Mouse (Mus musculus) stomach, postnatal 0 days (tissue): ENCODE measurements around the gene Necab2. TPM values are rescaled to one million over a fixed set of nuclear protein-coding genes. Genes with fewer than 3 reads are reported as not detected.

Source experiments
- ATAC-seq: fragments of 200-750 bp; cut with Nextera tagmentation; 2 replicates; pipeline ENCODE4 v1.8.0; 2017; ENCODE audit not compliant: low FRiP score, low TSS enrichment
- DNase-seq: peaks from one replicate; pipeline ENCODE4 v3.0.0-alpha.2; 2016; ENCODE audit warnings: low spot score
- H3K27ac ChIP-seq: fragments of 300-500 bp; sonication (generic); replicated peaks from 2 replicates; pipeline ENCODE4 v1.5.1; 2014; ENCODE audit warnings: mild to moderate bottlenecking, control low read depth
- H3K27me3 ChIP-seq: fragments of 300-500 bp; sonication (generic); 2 replicates; pipeline ENCODE4 v1.6.1; 2014; ENCODE audit warnings: low read length; ENCODE audit not compliant: control insufficient read depth, insufficient read depth
- H3K36me3 ChIP-seq: fragments of 300-500 bp; sonication (generic); 2 replicates; pipeline ENCODE4 v1.6.1; 2014; ENCODE audit warnings: low read length, mixed read lengths; ENCODE audit not compliant: control insufficient read depth, insufficient read depth
- H3K4me1 ChIP-seq: fragments of 300-500 bp; sonication (generic); replicated peaks from 2 replicates; pipeline ENCODE4 v1.6.1; 2014; ENCODE audit warnings: antibody characterized with exemption; ENCODE audit not compliant: control insufficient read depth, insufficient read depth
- H3K4me2 ChIP-seq: fragments of 300-500 bp; sonication (generic); replicated peaks from 2 replicates; pipeline ENCODE4 v1.6.1; 2014; ENCODE audit warnings: low read depth, mild to moderate bottlenecking, control low read depth, moderate library complexity
- H3K4me3 ChIP-seq: fragments of 300-500 bp; sonication (generic); 2 replicates; pipeline ENCODE4 v1.5.1; 2014; ENCODE audit warnings: low read depth, low read length, control low read depth
- H3K9ac ChIP-seq: fragments of 300-500 bp; sonication (generic); 2 replicates; pipeline ENCODE4 v1.6.1; 2014; ENCODE audit warnings: mild to moderate bottlenecking, low read length, control low read depth, mixed read lengths
- H3K9me3 ChIP-seq: fragments of 300-500 bp; sonication (generic); 2 replicates; pipeline ENCODE4 v1.6.1; 2016; ENCODE audit warnings: low read length; ENCODE audit not compliant: control insufficient read depth
- CTCF ChIP-seq: IDR thresholded peaks from 2 replicates; pipeline ENCODE4 v1.5.1; 2016; ENCODE audit warnings: antibody characterized with exemption, low read depth, mild to moderate bottlenecking, moderate library complexity
- EP300 ChIP-seq: optimal IDR thresholded peaks from 2 replicates; pipeline ENCODE3; 2016; ENCODE audit warnings: antibody characterized with exemption
- WGBS: fragments of 180-500 bp; shearing (Covaris S2); extraction: QIAGEN DNeasy Blood & Tissue Kit; methylation state at CpG from one replicate; pipeline ENCODE4 v1.1.7; 2014; 5-methylcytosine and 5-hydroxymethylcytosine counted together
- polyA plus RNA-seq: library from polyadenylated mRNA; unstranded; fragments of >200 nt; fragmentation: Nextera tagmentation; extraction: Ambion mirVana; gene quantifications from 2 replicates; pipeline ENCODE4 v1.2.1, GENCODE M21; 2015

Necab2 gene
- polyA plus RNA-seq, 1 experiment from 2014 or later = 1.6 TPM

GRCm38 (mm10) chr8:119440952-119441270 is 5.6 kb upstream of the Necab2 start:
- TF ChIP-seq EP300 (no peak), CTCF (no peak)
- H3K27ac ChIP-seq = no peak overlapping the region
- no peaks in the 10 kb centered on the region for H3K9me3 ChIP-seq
- no peaks in the 10 kb centered on the region for H3K27me3 ChIP-seq
- no peak overlapping the region for H3K4me3 ChIP-seq
- 24% methylated on average over 1 of the region's 1 CpGs for WGBS
- peaks cover 5% of the 10 kb centered on the region; the same call in 1 of the 2 replicates for H3K36me3 ChIP-seq
- no peak overlapping the region for H3K9ac ChIP-seq
- H3K4me2 ChIP-seq = peak overlapping the region; percentile 18
- ATAC-seq (peak; percentile 33), DNase-seq (no peak)
- H3K4me1 ChIP-seq = peaks cover 9% of the 10 kb centered on the region; the same call in 1 of the 2 replicates

GRCm38 (mm10) chr8:119442013-119442412 is 4.5 kb upstream of the Necab2 start:
- WGBS = 61% methylated on average over 5 of the region's 5 CpGs
- Histone ChIP-seq H3K27me3 (no peaks in the 10 kb centered on the region), H3K4me2 (no peak overlapping the region), H3K36me3 (peaks cover 5% of the 10 kb centered on the region; the same call in 1 of the 2 replicates), H3K9ac (no peak overlapping the region), H3K4me3 (no peak overlapping the region), H3K9me3 (no peaks in the 10 kb centered on the region), H3K4me1 (0 out of 2 replicates have a peak, but pooled peaks cover 4% of the 10 kb centered on the region), H3K27ac (no peak overlapping the region)
- no peak for TF ChIP-seq EP300
- no peak for TF ChIP-seq CTCF
- ATAC-seq (no peak), DNase-seq (no peak)

GRCm38 (mm10) chr8:119442970-119443369 is 3.5 kb upstream of the Necab2 start:
- peaks cover 5% of the 10 kb centered on the region; the same call in 1 of the 2 replicates for H3K36me3 ChIP-seq
- DNase-seq (no peak), ATAC-seq (no peak)
- no peak overlapping the region for H3K27ac ChIP-seq
- 98% methylated on average over 8 of the region's 8 CpGs for whole genome bisulfite sequencing
- H3K4me3 ChIP-seq = no peak overlapping the region
- H3K4me1 ChIP-seq = 0 out of 2 replicates have a peak, but pooled peaks cover 4% of the 10 kb centered on the region
- TF ChIP-seq EP300 = no peak
- TF ChIP-seq CTCF = no peak
- no peak overlapping the region for H3K4me2 ChIP-seq
- H3K9ac ChIP-seq = no peak overlapping the region
- H3K9me3 ChIP-seq = no peaks in the 10 kb centered on the region
- peaks cover under 1% of the 10 kb centered on the region; the same call in 1 of the 2 replicates for H3K27me3 ChIP-seq

GRCm38 (mm10) chr8:119446990-119447780 is 666 bp downstream of the Necab2 start:
- peak overlapping the region; percentile 53 for H3K4me3 ChIP-seq
- TF ChIP-seq EP300 = no peak
- no peak for TF ChIP-seq CTCF
- WGBS = 2% methylated on average over 39 of the region's 80 CpGs
- H3K9ac ChIP-seq = peak overlapping the region; percentile 57
- no peak overlapping the region for H3K27ac ChIP-seq
- H3K36me3 ChIP-seq = peaks cover 5% of the 10 kb centered on the region; the same call in 1 of the 2 replicates
- H3K4me1 ChIP-seq = no peaks in the 10 kb centered on the region
- peak overlapping the region; percentile 98 for H3K4me2 ChIP-seq
- ATAC-seq (no peak; the same call in 1 of the 2 replicates), DNase-seq (no peak)
- H3K27me3 ChIP-seq = peaks cover 3% of the 10 kb centered on the region; the same call in 1 of the 2 replicates
- H3K9me3 ChIP-seq = no peaks in the 10 kb centered on the region

- ATAC-seq (no peak), DNase-seq (no peak)
- Histone ChIP-seq H3K9ac (no peak overlapping the region), H3K9me3 (no peaks in the 10 kb centered on the region), H3K4me1 (no peaks in the 10 kb centered on the region), H3K36me3 (peaks cover 5% of the 10 kb centered on the region; the same call in 1 of the 2 replicates), H3K4me2 (no peak overlapping the region), H3K27me3 (peaks cover 3% of the 10 kb centered on the region; the same call in 1 of the 2 replicates), H3K27ac (no peak overlapping the region), H3K4me3 (no peak overlapping the region)
- 6% methylated on average over 16 of the region's 17 CpGs for WGBS
- no peak for TF ChIP-seq EP300
- no peak for TF ChIP-seq CTCF
Measured at GRCm38 (mm10) chr8:119447781-119448170, 1.3 kb downstream of the Necab2 start.

- DNase-seq (no peak), ATAC-seq (no peak)
- Histone ChIP-seq H3K36me3 (no peaks in the 10 kb centered on the region), H3K27me3 (peaks cover 3% of the 10 kb centered on the region; the same call in 1 of the 2 replicates), H3K4me1 (no peaks in the 10 kb centered on the region), H3K27ac (no peak overlapping the region), H3K9ac (no peak overlapping the region), H3K9me3 (no peaks in the 10 kb centered on the region), H3K4me2 (no peak overlapping the region), H3K4me3 (no peak overlapping the region)
- no peak for TF ChIP-seq EP300
- TF ChIP-seq CTCF = no peak
- WGBS = 71% methylated on average over 10 of the region's 12 CpGs
Measured at GRCm38 (mm10) chr8:119449627-119450026, 3.1 kb downstream of the Necab2 start.
